Mouse (Mus musculus): ENCODE measurements around the gene Med24. TPM values are rescaled to one million over a fixed set of nuclear protein-coding genes. Genes with fewer than 3 reads are reported as not detected.
A peak's percentile ranks its signal among the peaks of the same experiment; 100 is the strongest.
"Not testable (repeated sequence)": the region's sequence is repeated elsewhere in the genome, so short reads cannot be mapped to it uniquely, and the experiment has no call there.

Med24 gene
- polyA plus RNA-seq, 1 experiment, result 40.2 TPM

DNA sequence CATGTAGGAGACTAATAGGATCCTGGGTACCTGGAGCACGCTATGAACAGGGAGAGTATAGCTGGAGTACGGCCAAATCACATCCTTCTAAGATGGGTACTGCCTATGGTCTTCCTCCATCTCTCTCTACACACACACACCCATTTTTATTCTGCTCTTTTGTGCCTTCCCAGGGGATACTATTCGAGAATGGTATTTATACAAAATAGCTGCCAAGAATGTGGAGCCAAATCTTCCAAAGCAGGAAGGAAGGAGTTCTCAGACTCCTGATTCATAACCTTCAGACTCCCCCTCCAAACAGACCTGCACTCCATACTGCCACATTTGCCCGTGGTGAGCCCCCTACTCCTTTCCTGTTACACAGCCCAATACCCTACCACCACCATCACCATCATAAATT is 1.5 kb upstream of the Med24 start:
- Histone ChIP-seq H3K36me3 (replicated peaks; ENCODE audit: low read length) (peaks cover 22% of the 10 kb centered on the region), H3K27me3 (replicated peaks) (no peaks in the 10 kb centered on the region), H3K4me1 (peaks cover 14% of the 10 kb centered on the region), H3K9me3 (peaks cover 11% of the 10 kb centered on the region), H3K4me3 (replicated peaks) (no peak overlapping the region)
- TF ChIP-seq GATA1 (IDR thresholded peaks at IDR 0.05; ENCODE audit: borderline replicate concordance, low read length) (no peak), FLI1 (IDR thresholded peaks at IDR 0.05; ENCODE audit: low read length) (no peak)

DNA sequence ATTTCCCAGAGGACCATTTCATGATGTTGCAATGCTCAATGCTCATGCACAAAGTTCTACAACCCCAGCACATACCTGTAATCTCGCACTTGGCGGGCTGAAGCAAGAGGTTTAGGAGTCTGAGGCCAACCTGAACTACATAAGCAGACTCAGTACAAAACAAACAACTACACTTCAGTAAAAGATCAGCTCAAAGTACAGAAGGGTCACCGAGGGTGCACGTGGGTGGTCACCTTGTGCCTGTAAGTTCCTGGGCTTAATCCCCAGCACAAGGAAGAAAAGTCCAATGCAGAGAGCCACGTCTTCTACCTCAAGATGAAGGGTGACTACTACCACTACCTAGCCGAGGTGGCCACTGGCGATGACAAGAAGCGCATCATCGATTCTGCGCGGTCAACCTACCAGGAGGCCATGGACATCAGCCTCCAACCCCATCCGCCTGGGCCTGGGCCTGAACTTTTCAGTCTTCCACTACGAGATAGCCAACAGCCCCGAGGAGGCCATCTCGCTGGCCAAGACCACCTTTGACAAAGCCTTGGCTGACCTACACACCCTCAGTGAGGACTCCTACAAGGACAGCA is 3.2 kb downstream of the Med24 start:
- TF ChIP-seq FLI1 (IDR thresholded peaks at IDR 0.05; ENCODE audit: low read length), result no peak
- TF ChIP-seq GATA1 (IDR thresholded peaks at IDR 0.05; ENCODE audit: borderline replicate concordance, low read length), result no peak
- H3K36me3 ChIP-seq (replicated peaks; ENCODE audit: low read length), result peaks cover 70% of the 10 kb centered on the region
- H3K4me3 ChIP-seq (replicated peaks), result no peak overlapping the region
- peaks cover 35% of the 10 kb centered on the region for H3K4me1 ChIP-seq
- H3K27me3 ChIP-seq (replicated peaks), result no peaks in the 10 kb centered on the region
- H3K9me3 ChIP-seq, result no peaks in the 10 kb centered on the region

DNA sequence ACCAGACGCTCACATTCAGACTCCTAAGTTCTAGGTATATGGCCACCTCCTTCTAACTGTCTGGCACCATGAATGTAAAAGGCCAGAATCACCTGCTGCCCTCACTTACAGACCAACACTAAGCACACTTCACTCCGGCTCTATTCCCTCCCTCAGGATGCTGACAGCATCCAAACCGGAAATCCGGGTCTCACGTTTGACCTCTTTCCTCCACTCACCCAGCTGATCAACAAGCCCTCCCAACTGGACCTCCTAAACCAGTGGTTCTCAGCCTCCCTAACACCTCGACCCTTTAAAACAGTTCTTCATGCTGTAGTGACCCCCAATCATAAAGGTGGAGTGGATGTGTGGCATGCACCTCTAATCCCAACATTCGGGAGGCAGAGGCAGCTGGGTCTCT is 6.1 kb downstream of the Med24 start:
- TF ChIP-seq FLI1 (IDR thresholded peaks at IDR 0.05; ENCODE audit: low read length), result no peak
- TF ChIP-seq GATA1 (IDR thresholded peaks at IDR 0.05; ENCODE audit: borderline replicate concordance, low read length), result no peak
- Histone ChIP-seq H3K36me3 (replicated peaks; ENCODE audit: low read length) (peaks cover 96% of the 10 kb centered on the region), H3K9me3 (no peaks in the 10 kb centered on the region), H3K4me1 (peaks cover 36% of the 10 kb centered on the region), H3K27me3 (replicated peaks) (no peaks in the 10 kb centered on the region), H3K4me3 (replicated peaks) (no peak overlapping the region)

DNA sequence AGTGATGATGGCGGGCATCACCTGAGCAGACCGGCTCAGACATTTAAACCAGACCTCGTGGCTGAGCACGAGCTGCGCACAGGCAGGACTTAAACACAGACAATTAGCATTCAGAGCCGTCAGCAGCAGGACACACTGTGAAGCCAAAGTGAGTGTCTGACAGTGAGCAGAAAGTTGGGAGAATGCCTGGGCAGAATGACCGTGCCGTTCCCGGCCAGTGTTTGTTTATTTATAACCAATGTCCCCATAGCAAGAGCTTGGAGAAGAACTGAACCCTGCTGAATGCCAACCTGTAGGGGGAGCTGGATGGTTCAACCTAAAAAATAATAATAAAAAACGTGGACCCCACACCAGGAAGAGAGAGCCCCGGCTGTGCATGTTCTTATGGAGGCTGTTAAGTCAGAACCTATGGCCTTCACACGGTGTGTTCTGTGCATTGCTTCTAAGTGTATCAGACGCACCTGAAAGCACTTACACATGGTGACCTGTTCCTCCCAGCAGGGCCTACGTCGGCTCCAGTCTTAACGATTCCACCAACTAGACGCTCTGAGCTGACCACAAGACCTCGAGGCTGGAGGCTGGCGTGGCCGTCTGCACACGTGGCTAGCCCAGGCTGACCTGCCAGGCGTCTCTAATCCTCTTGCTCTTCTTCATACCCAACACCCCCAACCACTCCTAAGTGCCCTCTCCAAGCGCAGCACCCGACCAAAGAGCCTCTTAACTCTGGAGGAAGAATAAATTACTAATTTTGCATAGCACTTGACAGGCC is 7.6 kb downstream of the Med24 start:
- no peak for TF ChIP-seq FLI1 (IDR thresholded peaks at IDR 0.05; ENCODE audit: low read length)
- no peak for TF ChIP-seq GATA1 (IDR thresholded peaks at IDR 0.05; ENCODE audit: borderline replicate concordance, low read length)
- peaks cover 97% of the 10 kb centered on the region for H3K36me3 ChIP-seq (replicated peaks; ENCODE audit: low read length)
- H3K4me3 ChIP-seq (replicated peaks), result no peak overlapping the region
- peaks cover 35% of the 10 kb centered on the region for H3K4me1 ChIP-seq
- H3K9me3 ChIP-seq, result no peaks in the 10 kb centered on the region
- H3K27me3 ChIP-seq (replicated peaks), result no peaks in the 10 kb centered on the region

DNA sequence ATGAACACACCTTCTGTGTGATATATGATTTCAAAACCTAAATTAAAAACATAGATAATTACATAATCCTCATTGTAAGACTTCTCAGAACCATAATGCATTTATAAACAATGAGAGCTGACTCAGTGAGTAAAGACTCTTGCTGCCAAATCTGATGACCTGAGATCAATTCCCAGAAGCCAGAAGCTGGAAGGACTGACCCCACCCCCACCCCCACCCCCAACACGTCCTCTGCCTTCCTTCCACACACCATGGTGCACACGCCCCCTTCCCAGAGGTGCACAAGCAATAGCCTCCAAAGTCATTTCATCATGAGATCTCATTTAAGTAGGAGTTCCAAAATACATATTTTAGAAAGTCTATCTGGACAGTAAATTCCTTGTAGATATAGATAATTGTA is 8.5 kb downstream of the Med24 start:
- Histone ChIP-seq H3K27me3 (replicated peaks) (no peaks in the 10 kb centered on the region), H3K4me1 (peaks cover 35% of the 10 kb centered on the region), H3K9me3 (no peaks in the 10 kb centered on the region), H3K4me3 (replicated peaks) (no peak overlapping the region), H3K36me3 (replicated peaks; ENCODE audit: low read length) (peaks cover 97% of the 10 kb centered on the region)
- no peak for TF ChIP-seq FLI1 (IDR thresholded peaks at IDR 0.05; ENCODE audit: low read length)
- TF ChIP-seq GATA1 (IDR thresholded peaks at IDR 0.05; ENCODE audit: borderline replicate concordance, low read length), result no peak

DNA sequence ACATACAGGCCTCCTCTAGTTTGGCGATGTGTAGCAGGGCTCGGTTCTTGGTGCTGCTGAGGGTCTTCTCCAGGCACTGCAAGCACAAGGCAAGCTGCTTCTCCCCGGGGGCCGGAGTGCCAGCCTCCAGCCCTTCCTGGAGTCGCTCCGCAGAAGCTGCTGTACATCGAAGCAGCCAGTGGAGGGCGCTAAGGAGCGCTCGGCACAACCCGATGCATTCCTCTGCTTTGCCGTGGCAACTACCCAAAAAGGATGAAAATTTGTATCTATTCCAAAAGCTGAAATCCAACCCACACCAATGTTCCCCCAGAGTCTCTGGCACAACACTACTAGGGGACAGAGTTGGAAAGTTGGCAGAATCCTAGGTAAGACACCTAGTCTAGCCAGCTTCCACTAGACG is 11.3 kb downstream of the Med24 start:
- no peaks in the 10 kb centered on the region for H3K9me3 ChIP-seq
- H3K27me3 ChIP-seq (replicated peaks), result no peaks in the 10 kb centered on the region
- no peak for TF ChIP-seq GATA1 (IDR thresholded peaks at IDR 0.05; ENCODE audit: borderline replicate concordance, low read length)
- TF ChIP-seq FLI1 (IDR thresholded peaks at IDR 0.05; ENCODE audit: low read length), result no peak
- H3K36me3 ChIP-seq (replicated peaks; ENCODE audit: low read length), result peaks cover 97% of the 10 kb centered on the region
- H3K4me3 ChIP-seq (replicated peaks), result no peak overlapping the region
- H3K4me1 ChIP-seq, result peaks cover 23% of the 10 kb centered on the region; the same call in 1 of the 2 replicates

DNA sequence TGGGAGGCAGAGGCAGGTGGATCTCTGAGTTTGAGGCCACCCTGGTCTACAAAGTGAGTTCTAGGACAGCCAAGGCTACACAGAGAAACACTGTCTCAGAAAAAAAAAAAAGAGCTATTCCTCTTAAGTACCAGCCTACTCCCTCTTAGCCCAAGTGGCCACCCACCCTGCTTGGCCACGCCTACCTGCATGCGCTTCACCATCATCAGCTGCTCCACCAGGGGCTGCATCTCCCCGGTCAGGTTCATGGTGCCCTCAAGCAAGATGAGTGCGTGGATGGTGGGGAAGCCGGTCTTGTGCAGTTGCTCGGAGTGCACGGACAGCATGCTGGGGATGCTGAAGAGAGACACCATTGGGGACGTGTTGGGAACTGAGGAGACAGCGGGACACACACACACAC is 13.3 kb downstream of the Med24 start:
- peaks cover 93% of the 10 kb centered on the region for H3K36me3 ChIP-seq (replicated peaks; ENCODE audit: low read length)
- no peaks in the 10 kb centered on the region for H3K27me3 ChIP-seq (replicated peaks)
- TF ChIP-seq FLI1 (IDR thresholded peaks at IDR 0.05; ENCODE audit: low read length), result no peak
- TF ChIP-seq GATA1 (IDR thresholded peaks at IDR 0.05; ENCODE audit: borderline replicate concordance, low read length), result no peak
- H3K9me3 ChIP-seq, result no peaks in the 10 kb centered on the region
- no peak overlapping the region for H3K4me3 ChIP-seq (replicated peaks)
- H3K4me1 ChIP-seq, result peaks cover 32% of the 10 kb centered on the region

DNA sequence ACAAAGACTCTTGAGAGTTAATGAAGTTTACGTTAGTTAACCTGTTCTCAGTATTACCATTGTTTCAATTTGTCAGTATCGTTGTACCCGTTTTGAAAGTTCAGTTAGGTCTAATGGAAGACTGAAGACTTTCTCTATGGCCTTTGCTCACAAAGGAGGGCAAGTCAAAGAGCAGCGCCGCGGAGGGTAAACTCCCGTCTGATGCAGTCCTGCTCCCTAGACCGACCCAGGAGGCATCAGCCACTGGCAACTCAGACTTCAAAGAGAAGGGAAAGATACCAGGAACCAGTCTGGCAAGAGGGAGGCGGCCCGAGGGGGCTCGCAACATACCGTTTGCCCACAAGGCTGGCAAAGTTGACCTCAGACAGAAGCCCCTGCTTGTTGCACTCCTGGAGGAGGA is 15.5 kb downstream of the Med24 start:
- no peaks in the 10 kb centered on the region for H3K9me3 ChIP-seq
- peaks cover 91% of the 10 kb centered on the region for H3K36me3 ChIP-seq (replicated peaks; ENCODE audit: low read length)
- no peaks in the 10 kb centered on the region for H3K27me3 ChIP-seq (replicated peaks)
- no peak overlapping the region for H3K4me3 ChIP-seq (replicated peaks)
- TF ChIP-seq GATA1 (IDR thresholded peaks at IDR 0.05; ENCODE audit: borderline replicate concordance, low read length), result no peak
- TF ChIP-seq FLI1 (IDR thresholded peaks at IDR 0.05; ENCODE audit: low read length), result no peak
- peaks cover 46% of the 10 kb centered on the region for H3K4me1 ChIP-seq

DNA sequence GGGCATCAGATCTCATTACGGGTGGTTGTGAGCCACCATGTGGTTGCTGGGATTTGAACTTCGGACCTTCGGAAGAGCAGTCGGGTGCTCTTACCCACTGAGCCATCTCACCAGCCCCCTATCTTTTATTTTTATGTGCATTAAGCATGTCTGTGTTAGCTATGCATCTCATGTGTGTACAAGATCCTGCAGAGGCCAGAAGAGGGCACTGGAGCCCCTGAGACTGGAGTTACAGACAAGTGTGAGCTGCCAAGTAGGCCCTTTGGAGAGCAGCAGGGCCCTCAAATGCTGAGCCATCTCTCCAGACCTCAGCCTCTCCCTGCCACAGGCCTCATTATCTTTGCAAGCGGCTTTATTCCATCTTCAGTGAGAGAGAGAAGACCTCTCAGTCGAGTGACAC is 17.2 kb downstream of the Med24 start:
- Histone ChIP-seq H3K4me1 (peaks cover 40% of the 10 kb centered on the region), H3K36me3 (replicated peaks; ENCODE audit: low read length) (peaks cover 91% of the 10 kb centered on the region)
- H3K27me3 ChIP-seq (replicated peaks); H3K9me3 ChIP-seq; H3K4me3 ChIP-seq (replicated peaks): not testable (repeated sequence)

DNA sequence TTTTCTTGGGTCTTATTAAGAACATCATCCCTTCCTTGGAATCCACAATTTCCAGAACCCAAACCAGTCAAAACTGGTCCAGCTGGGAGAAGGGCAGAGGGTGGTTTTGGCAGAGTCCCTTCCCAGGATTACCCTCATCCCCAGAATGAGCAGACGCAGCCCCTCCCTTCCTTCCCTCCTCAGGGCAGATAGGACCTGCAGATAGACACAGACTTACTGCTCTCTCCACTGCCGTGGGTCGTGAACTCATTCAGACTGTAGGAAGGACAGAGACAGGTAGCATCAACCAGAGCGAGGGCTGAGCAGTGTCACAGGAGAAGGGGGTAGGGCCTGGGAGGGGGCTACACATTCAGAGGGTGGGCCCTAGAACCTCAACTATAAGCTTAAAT is 18.2 kb downstream of the Med24 start:
- H3K36me3 ChIP-seq (replicated peaks; ENCODE audit: low read length), result peaks cover 91% of the 10 kb centered on the region
- no peaks in the 10 kb centered on the region for H3K27me3 ChIP-seq (replicated peaks)
- TF ChIP-seq FLI1 (IDR thresholded peaks at IDR 0.05; ENCODE audit: low read length), result no peak
- no peak for TF ChIP-seq GATA1 (IDR thresholded peaks at IDR 0.05; ENCODE audit: borderline replicate concordance, low read length)
- H3K9me3 ChIP-seq, result no peaks in the 10 kb centered on the region
- H3K4me3 ChIP-seq (replicated peaks), result peak overlapping the region; percentile 29
- peaks cover 46% of the 10 kb centered on the region for H3K4me1 ChIP-seq

All from megakaryocyte, embryonic 14.5 days (primary cell).